Mouse (Mus musculus) G1E (cell line): ENCODE results near the gene Bag5.

Experiments used
- CTCF ChIP-seq: IDR thresholded peaks from 2 replicates; pipeline ENCODE4 v1.5.1; 2012; ENCODE audit warnings: low read depth, low read length, inconsistent platforms, mixed read lengths
- TAL1 ChIP-seq: conservative IDR thresholded peaks from 2 replicates; pipeline ENCODE4 v1.6.1; 2012; ENCODE audit warnings: low read depth, low read length, inconsistent platforms, mixed read lengths

- TF ChIP-seq TAL1, result no peak
- peak; percentile 76 for TF ChIP-seq CTCF
Observed at GRCm38 (mm10) chr12:111722654-111723053, 9.6 kb upstream of the Bag5 start.
